Mouse (Mus musculus) liver, adult 2 months (tissue): ENCODE data around the gene Aqp7. TPM values are rescaled to one million over a fixed set of nuclear protein-coding genes. Genes with fewer than 3 reads are reported as not detected.
"Not testable (repeated sequence)": the region's sequence is repeated elsewhere in the genome, so short reads cannot be mapped to it uniquely, and the experiment has no call there.

Source experiments
- DNase-seq: peaks from one replicate; pipeline ENCODE4 v3.0.0-alpha.2; 2011; ENCODE audit warnings: low read depth, low spot score; ENCODE audit errors: extremely low read depth
- H3K27ac ChIP-seq: fragments of 200-500 bp; replicated peaks from 2 replicates; pipeline ENCODE4 v1.5.1; 2012; ENCODE audit warnings: low read depth, mild to moderate bottlenecking, control low read depth, inconsistent platforms, low read length; ENCODE audit not compliant: insufficient read depth
- H3K27me3 ChIP-seq: fragments of 200-500 bp; 2 replicates; pipeline ENCODE4 v1.6.1; 2012; ENCODE audit warnings: mild to moderate bottlenecking, moderate library complexity, low read length, inconsistent platforms; ENCODE audit not compliant: control insufficient read depth, insufficient read depth
- H3K36me3 ChIP-seq: fragments of 200-500 bp; 2 replicates; pipeline ENCODE4 v1.6.1; 2012; ENCODE audit warnings: low read length, inconsistent platforms; ENCODE audit not compliant: control insufficient read depth, insufficient read depth
- H3K4me1 ChIP-seq: fragments of 200-500 bp; 2 replicates; pipeline ENCODE4 v1.6.1; 2011; ENCODE audit warnings: low read length; ENCODE audit not compliant: control insufficient read depth, insufficient read depth
- H3K4me3 ChIP-seq: fragments of 200-500 bp; 2 replicates; pipeline ENCODE4 v1.5.1; 2011; ENCODE audit warnings: low read depth, mild to moderate bottlenecking, control low read depth, low read length, moderate library complexity; ENCODE audit not compliant: insufficient read depth
- H3K79me2 ChIP-seq: fragments of 200-500 bp; 2 replicates; pipeline ENCODE4 v1.6.1; 2012; ENCODE audit warnings: inconsistent platforms, mild to moderate bottlenecking, low read length, moderate library complexity; ENCODE audit not compliant: control insufficient read depth, insufficient read depth
- H3K9ac ChIP-seq: fragments of 200-500 bp; 2 replicates; pipeline ENCODE4 v1.6.1; 2012; ENCODE audit warnings: low read depth, mild to moderate bottlenecking, control low read depth, inconsistent platforms, low read length
- CTCF ChIP-seq: fragments of 200-500 bp; IDR thresholded peaks from 2 replicates; pipeline ENCODE4 v1.5.1; 2011; ENCODE audit warnings: low read depth, low read length, control low read depth
- POLR2A ChIP-seq: fragments of 200-500 bp; IDR thresholded peaks from 2 replicates; pipeline ENCODE4 v1.6.1; 2011; ENCODE audit warnings: low read length, control low read depth; ENCODE audit not compliant: insufficient read depth; ENCODE audit errors: extremely low read depth
- WGBS: fragments of 180-500 bp; shearing (Covaris S2); methylation state at CpG from one replicate; pipeline ENCODE4 v1.1.7; 2018; 5-methylcytosine and 5-hydroxymethylcytosine counted together
- polyA plus RNA-seq: library from polyadenylated mRNA; depleted of rRNA; stranded (reverse); fragments of >200 nt; gene quantifications from 2 replicates; pipeline ENCODE4 v1.2.3, GENCODE M21; 2012
- total RNA-seq: library from RNA; depleted of rRNA; stranded (reverse); fragments of >200 nt; gene quantifications from 2 replicates; pipeline ENCODE4 v1.2.3, GENCODE M21; 2014

Gene Aqp7
- total and polyA plus RNA-seq, 2 experiments, result 0.09 to 0.26 TPM

- Histone ChIP-seq H3K27ac (no peak overlapping the region), H3K79me2 (no peaks in the 10 kb centered on the region), H3K4me1 (peaks cover 5% of the 10 kb centered on the region), H3K27me3 (no peaks in the 10 kb centered on the region), H3K4me3 (no peak overlapping the region), H3K9ac (no peak overlapping the region), H3K36me3 (no peaks in the 10 kb centered on the region)
- DNase-seq, result no peak
- 38% methylated on average over 3 of the region's 3 CpGs for WGBS
- TF ChIP-seq CTCF (no peak), POLR2A (no peak)
These were observed 43.5 kb upstream of the Aqp7 start for GRCm38 (mm10) chr4:41091391-41091790.

- Histone ChIP-seq H3K4me3 (no peak overlapping the region), H3K9ac (no peak overlapping the region)
These were observed 41.8 kb upstream of the Aqp7 start for GRCm38 (mm10) chr4:41089705-41090104.

DNA sequence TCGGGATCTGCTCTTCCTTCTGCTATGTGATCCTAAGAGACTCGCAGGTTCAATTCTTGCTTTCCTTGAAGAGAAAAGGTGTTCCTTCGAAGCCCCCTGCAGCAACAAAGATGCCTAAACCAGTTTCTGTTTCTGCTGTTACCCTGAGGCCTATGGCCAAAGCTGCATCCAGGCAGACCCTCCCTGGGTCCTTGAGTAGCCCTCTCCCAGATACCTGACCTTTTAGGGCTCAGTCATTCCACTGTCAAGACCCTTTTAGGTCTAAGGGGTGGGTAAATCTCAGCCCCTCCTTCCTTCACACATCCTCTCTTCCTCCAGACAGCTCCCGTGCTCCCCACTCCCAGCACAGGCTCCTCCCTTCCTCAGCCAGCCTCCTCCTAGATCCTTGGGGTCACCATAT is 41.2 kb upstream of the Aqp7 start:
- WGBS, result 84% methylated on average over 4 of the region's 4 CpGs
- TF ChIP-seq CTCF (no peak), POLR2A (no peak)
- Histone ChIP-seq H3K9ac (no peak overlapping the region), H3K27ac (no peak overlapping the region), H3K27me3 (no peaks in the 10 kb centered on the region), H3K4me1 (no peaks in the 10 kb centered on the region), H3K36me3 (no peaks in the 10 kb centered on the region), H3K79me2 (no peaks in the 10 kb centered on the region), H3K4me3 (no peak overlapping the region)
- DNase-seq, result no peak

More at GRCm38 (mm10) chr4:41089705-41090104, 41.8 kb upstream of the Aqp7 start:
- H3K27me3 ChIP-seq, result no peaks in the 10 kb centered on the region
- H3K27ac ChIP-seq, result no peak overlapping the region
- H3K79me2 ChIP-seq, result no peaks in the 10 kb centered on the region
- no peaks in the 10 kb centered on the region for H3K4me1 ChIP-seq
- TF ChIP-seq CTCF, result no peak
- TF ChIP-seq POLR2A, result no peak
- H3K36me3 ChIP-seq, result no peaks in the 10 kb centered on the region
- WGBS, result 80% methylated on average over 2 of the region's 2 CpGs
- DNase-seq, result no peak

DNA sequence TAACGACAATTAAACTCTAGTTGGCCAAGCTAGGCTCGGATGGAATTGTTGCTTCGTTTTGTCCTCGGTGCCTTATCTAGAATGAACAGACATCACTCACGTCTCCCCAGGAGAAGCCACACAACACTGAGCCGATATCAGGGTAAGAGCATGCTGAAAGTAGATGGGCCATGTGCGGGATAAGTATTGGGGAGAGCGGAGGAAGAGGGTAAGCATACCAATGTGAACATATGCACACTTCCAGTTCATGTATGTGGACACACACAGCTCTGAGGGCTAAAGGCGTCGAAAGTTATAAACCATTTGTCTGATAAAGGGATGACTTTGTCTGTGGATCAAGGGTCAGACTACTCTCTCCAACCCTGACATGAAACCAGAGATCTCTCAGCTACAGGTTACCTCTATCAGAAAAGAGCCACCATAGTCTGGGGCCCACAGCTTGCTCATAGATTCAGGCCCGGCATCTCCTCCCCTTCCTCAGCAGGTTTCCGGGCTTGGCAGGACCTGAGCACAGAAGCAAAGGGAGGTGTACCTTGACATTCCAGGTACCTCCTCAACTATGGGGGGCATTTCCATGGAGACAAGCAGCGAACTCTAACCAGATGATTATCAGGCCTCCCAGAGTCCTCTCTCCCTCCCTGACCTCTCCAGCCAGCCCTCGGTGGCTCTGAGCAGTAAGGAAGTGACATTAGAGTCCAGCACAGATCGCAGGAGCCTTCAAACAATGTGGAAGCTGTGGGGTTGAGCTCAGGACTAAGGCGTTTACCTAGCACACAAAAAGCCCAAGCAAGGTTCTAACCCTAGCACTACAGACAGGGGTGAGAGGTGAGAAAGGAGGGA is 39.7 kb upstream of the Aqp7 start:
- DNase-seq, result no peak
- H3K9ac ChIP-seq, result no peak overlapping the region
- WGBS, result 77% methylated on average over 16 of the region's 16 CpGs

DNA sequence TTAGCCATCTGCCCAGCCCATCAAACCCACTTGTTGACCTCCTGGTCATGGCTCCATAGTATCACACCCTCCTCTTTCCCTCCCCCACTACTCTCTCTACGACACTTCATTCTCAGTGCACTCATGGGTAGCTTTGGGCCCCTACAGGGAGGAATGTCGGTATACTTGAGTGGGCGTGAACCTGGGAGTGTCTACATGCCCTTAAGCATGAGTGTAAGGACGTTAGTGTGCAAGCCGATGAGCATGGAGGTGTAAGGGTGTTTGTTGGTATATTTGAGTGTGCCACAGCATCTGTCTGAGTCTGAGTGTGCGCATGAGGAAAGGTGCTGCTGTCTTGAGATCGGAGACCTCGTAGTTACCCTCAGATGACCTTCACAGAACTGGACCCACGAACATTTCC is 39.0 kb upstream of the Aqp7 start:
- Histone ChIP-seq H3K79me2 (no peaks in the 10 kb centered on the region), H3K4me3 (no peak overlapping the region), H3K9ac (no peak overlapping the region), H3K4me1 (no peaks in the 10 kb centered on the region), H3K36me3 (no peaks in the 10 kb centered on the region), H3K27ac (no peak overlapping the region), H3K27me3 (no peaks in the 10 kb centered on the region)
- no peak for DNase-seq
- WGBS, result 84% methylated on average over 9 of the region's 9 CpGs
- TF ChIP-seq CTCF, result no peak
- TF ChIP-seq POLR2A, result no peak

More for the DNA sequence above, 39.7 kb upstream of the Aqp7 start:
- Histone ChIP-seq H3K4me1 (no peaks in the 10 kb centered on the region), H3K27ac (no peak overlapping the region), H3K36me3 (no peaks in the 10 kb centered on the region), H3K4me3 (no peak overlapping the region), H3K79me2 (no peaks in the 10 kb centered on the region), H3K27me3 (no peaks in the 10 kb centered on the region)
- TF ChIP-seq CTCF, result no peak
- TF ChIP-seq POLR2A, result no peak

DNA sequence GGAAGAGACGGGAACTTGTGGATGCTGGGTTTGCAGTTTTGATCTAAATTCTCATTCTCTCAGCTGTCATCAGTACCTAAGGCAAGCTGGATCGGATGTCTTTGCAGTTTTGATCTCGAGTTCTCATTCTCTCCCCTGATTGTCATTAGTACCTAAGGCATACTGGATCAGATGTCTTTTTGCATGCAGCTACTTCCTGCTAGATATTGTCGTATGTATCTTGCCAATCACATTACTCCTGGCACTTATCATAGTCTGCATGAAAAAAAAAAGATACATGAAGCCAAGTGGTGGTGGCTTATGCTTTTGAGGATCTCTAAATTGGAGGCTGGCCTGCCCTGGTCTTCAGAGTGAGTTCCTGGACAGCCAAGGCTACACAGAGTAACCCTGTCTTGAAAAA is 36.9 kb upstream of the Aqp7 start:
- Histone ChIP-seq H3K4me1 (no peaks in the 10 kb centered on the region), H3K27ac (no peak overlapping the region), H3K4me3 (no peak overlapping the region), H3K79me2 (no peaks in the 10 kb centered on the region), H3K27me3 (no peaks in the 10 kb centered on the region), H3K36me3 (no peaks in the 10 kb centered on the region), H3K9ac (no peak overlapping the region)
- no peak for DNase-seq
- WGBS, result 86% methylated on average over 4 of the region's 4 CpGs
- no peak for TF ChIP-seq POLR2A
- TF ChIP-seq CTCF, result no peak

GRCm38 (mm10) chr4:41082803-41083202 is 34.9 kb upstream of the Aqp7 start:
- WGBS, result 68% methylated on average over 4 of the region's 4 CpGs
- not testable (repeated sequence) for H3K4me3 ChIP-seq, H3K4me1 ChIP-seq, H3K79me2 ChIP-seq, DNase-seq, H3K27ac ChIP-seq, H3K36me3 ChIP-seq, H3K27me3 ChIP-seq, H3K9ac ChIP-seq
